Mouse (Mus musculus) layer of hippocampus, postnatal 36 days (tissue): Measurements from ENCODE around the gene Hsph1. TPM values are rescaled to one million over a fixed set of nuclear protein-coding genes. Genes with fewer than 3 reads are reported as not detected.

Experiments
- DNase-seq, 2 experiments: peaks; one replicate each; pipeline ENCODE4 v3.0.0; 2022
- total RNA-seq, 2 experiments: library from RNA; stranded (reverse); gene quantifications; 2 replicates each; pipeline ENCODE4 v1.2.3; 2021

The Hsph1 gene
- total RNA-seq, 2 experiments from 2014 or later, result 397 to 414 TPM

DNA sequence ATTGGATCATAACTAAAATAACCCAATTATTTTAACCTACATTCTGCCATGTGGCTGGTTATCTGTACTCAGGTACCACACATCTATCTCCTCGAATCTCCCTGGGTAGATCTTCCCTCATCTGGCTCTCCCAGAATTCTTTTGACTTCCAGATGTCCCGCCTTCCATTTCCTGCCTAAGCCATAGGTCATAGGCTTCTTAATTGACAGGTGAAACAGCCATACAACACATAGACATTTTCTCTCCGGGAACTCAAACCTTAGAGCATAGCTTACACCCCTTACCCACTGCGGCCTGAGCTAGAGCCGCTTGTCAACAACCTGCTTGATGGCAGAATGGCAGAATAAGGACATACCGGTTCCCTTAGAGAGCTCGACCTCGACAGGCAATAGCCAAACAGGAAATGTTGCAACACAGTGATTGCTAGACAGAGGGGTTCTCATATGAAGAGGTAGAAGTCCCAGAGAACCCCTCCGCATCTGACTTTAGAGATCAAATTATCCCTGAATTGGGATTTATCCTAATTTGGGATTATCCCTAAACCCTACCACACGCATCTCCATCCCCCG, 48.8 kb downstream of the Hsph1 start:
- no peak for DNase-seq

GRCm38 (mm10) chr5:149585910-149586309, 50.3 kb downstream of the Hsph1 start:
- no peak for DNase-seq

GRCm38 (mm10) chr5:149585231-149585630, 50.9 kb downstream of the Hsph1 start:
- no peak for DNase-seq

DNA sequence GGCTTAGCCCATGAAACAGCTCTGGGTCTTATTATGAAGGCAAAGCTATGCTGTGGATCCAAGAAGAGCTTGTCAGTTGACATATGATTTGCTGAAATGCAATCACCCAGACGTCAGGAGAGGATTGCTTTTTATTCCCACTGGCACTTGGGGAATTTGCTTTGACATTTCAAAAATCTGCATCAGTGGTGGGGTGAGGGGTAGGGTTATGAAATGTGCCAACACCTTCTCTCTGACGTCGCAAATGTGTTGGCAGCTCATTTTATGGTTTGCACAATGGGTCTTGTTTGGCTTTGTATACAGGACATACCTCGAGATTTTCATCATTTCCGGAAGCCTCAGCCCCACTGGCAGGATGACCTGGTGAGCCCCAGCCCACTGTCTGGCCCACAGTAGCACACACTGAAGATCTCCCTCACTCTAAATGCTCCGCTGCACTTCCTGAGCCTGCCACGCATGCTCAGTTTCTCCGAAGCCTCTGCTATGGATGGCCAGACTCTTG, 52.0 kb downstream of the Hsph1 start:
- peak in 1 of 2 experiments; percentile 11 for DNase-seq

GRCm38 (mm10) chr5:149583507-149583906, 52.7 kb downstream of the Hsph1 start:
- DNase-seq, result no peak

GRCm38 (mm10) chr5:149582642-149583262, 53.4 kb downstream of the Hsph1 start:
- DNase-seq, result no peak

DNA sequence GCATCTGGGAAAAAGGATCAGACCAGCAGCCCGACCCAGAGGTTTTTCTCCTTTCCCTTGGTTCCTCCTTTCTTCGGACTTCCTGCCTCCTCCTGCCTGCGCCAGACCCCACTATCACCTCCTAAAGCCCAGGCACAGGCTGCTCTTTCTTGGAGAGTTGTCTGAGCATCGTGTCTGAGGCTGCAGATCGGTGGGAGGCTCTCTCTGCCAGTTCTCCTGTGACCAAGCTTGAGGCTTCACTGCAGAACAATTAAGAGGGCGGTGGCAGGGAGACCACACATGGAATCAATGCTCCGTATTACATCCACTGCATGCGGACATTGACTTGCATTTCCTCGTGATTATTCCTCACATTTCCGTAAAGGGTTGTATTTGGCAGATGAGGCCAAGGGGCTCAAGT, 58.7 kb downstream of the Hsph1 start:
- no peak for DNase-seq

DNA sequence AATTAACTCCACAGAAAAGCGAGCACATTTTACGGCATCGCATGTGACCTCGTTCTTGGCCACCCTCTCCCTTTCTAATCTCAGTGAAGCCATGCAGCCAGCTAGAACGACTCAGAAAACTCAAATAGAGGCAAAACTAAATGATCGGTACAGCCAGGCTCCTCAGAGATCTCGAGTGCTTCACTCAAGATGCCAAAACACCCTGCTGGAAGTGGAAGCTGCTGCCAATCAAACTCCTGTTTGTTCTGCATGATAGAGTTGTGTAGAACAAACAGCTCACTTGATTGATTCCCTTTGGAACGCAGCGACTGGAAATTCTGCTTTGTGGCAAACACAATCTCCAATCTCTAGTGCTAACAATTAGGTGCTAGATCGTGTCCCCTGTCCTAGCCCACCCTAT, 59.2 kb downstream of the Hsph1 start:
- no peak for DNase-seq

DNA sequence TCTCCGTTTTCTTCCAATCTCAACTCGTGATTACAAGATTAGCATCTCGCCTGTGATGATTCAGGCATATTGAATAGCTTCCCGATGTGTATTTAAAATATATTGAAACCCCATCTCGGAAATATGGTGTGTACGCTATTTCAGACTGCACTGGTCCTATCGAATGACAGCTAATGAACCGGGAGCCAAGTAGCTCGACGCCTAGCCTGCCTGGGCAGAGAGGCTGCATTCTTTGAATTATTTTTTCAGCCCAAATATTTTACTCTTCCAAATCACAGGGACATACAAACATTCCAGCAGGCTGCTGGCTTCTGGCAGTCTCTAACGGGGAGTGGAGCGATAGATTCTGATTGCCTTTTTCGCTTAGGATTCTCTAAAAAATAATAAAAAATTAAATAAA, 67.2 kb downstream of the Hsph1 start:
- DNase-seq, result no peak

- DNase-seq, result peak in 1 of 2 experiments; percentile 50
Measured at GRCm38 (mm10) chr5:149566957-149567356, 69.2 kb downstream of the Hsph1 start.

DNA sequence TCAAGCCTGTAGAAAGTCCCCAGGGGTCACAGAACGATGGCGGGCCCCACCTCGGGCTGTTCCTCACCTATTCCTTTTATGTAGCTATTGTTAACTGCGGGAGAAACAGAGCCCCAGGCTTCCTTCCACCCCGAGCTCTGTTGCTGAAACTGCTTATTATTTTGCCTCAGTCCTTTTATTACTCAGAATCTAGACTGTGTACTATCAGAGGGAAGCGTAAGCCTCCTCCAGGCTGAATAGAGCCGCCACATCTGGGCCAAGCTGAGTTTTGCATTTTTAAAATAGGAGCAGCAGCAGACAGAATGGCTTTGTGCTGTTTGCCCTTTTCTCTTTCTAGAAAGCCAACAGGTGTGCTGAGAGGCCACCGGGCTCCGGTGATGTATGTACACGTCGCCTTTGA, 70.2 kb downstream of the Hsph1 start:
- no peak for DNase-seq

Other genes with a start within 250 kb of the Hsph1 start
- gene Medag, start 224.6 kb downstream of the Hsph1 start, total RNA-seq, result 1 to 10 TPM; 2.8 to 3.2 TPM
- under 1 TPM; 0.30 to 0.73 TPM for gene Tex26, start 196.7 kb downstream of the Hsph1 start, total RNA-seq
- gene Wdr95, start 107.7 kb downstream of the Hsph1 start, total RNA-seq, result 1 to 10 TPM in 1 of 2 experiments, under 1 TPM in 1; 0.62 to 2.4 TPM
- 10 to 100 TPM; 11.6 to 11.8 TPM for gene B3glct, start 41.9 kb upstream of the Hsph1 start, total RNA-seq